Mouse (Mus musculus) monocyte, adult 5-6 weeks (primary cell): ENCODE data around the gene Hint2. TPM values are rescaled to one million over a fixed set of nuclear protein-coding genes. Genes with fewer than 3 reads are reported as not detected.

Experiments used
- ATAC-seq: fragments of 153-309, 156-312 bp; replicated peaks from 2 replicates; pipeline ENCODE4 v1.8.0; 2017; ENCODE audit warnings: mild to moderate bottlenecking; ENCODE audit not compliant: low TSS enrichment, insufficient number of reproducible peaks, severe bottlenecking, poor library complexity, low FRiP score
- total RNA-seq: library from RNA; stranded (forward); fragments of 200-1000, 200-491, 200-594 nt; gene quantifications from 3 replicates; pipeline ENCODE4 v1.2.3, GENCODE M21; 2017

Gene Hint2
- total RNA-seq, 1 experiment from 2014 or later: 25.9 TPM

DNA sequence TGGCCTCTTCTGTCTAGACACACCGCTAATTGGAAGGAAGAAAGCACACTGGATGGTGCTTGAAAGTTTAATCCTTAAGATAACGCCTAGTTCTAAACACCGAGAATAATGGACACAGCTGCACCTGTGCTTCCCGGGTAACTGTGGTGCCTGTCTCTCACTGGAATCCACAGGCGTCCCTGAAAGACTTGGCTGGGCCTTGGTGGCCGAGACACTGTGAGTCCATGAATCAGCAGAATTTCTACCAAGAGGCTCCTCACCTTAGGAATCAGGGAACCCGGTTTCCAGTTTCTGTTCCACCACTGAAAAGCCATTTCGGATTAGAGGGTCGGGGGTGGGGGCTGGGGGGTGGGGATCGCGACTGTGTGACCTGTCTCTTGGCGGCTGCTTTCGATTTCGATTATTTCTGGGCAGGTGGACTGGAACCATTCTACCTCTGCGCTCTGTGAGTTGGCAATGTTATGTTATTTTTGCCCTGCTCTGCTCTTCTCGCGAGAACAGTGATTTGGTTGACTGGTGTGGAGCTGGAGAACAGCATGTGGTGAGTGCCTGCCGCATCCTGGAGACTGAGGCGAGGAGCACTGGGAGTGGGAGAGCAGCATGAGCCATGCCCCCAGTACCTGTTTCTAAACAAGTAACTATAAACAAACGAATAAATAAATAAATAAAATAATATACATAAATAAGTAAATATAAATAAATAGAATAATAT is 27.0 kb downstream of the Hint2 start:
- ATAC-seq: no peak

DNA sequence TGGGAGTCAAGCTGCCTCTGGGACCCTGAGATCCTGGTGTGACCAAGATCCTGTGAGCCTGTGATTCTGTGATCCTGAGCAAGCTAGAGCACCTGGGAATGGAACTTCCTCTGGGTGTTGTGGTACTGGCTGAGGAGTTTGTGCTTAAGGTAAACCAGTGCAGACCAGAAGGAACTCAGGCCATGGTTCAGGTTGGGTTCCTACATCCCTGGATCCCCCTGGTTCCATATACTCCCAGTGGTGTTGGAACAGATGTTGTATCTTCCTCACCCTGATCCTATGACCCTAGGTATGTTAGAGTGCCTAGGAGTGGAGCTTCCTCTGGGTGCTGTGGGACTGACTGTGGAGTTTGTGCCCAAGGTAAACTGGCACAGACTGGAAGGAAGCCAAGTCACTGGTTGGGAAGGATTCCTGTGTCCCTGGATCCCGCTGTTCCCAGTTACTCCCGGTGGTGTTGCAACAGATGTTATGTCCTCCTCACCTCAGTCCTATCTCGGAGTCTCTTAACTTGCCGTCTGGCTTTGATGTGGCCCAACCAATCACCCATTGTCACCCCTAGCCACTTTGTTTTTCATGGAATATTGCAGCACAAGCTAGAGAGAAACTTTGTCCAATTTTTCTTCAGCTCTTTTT is 36.0 kb downstream of the Hint2 start:
- ATAC-seq: no peak

DNA sequence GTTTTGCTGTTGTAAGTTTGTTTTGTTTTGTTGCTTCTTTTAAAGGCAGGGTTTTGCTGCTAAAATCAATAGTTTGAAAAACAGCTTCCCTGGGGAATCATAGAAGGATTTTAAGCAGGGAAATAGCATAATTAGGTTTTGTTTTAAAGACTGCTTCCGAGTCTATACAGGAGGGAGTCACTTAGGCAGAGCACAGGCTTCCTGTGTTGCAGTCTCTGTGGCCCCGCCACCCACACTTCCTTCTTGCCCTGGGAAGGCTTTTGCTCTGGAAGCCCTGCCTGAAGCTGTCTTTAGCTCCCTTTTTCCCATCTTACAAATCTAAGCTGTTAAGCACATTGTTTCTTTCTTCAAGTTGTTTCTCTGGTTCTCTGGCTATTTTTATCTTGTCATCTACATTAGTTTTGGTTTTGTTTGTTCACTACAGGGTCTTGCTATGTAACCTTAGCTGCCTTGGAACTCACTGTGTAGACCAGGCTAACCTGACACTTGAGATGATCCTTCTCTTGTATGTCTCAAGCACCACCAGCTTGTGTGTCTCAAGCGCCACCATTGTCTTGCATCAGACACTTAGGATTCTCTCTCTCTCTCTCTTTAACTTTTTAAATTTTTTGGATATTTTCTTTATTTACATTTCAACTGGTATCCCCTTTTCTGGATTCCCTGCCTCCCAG is 43.1 kb downstream of the Hint2 start:
- no peak; the same call in 1 of the 2 replicates for ATAC-seq

DNA sequence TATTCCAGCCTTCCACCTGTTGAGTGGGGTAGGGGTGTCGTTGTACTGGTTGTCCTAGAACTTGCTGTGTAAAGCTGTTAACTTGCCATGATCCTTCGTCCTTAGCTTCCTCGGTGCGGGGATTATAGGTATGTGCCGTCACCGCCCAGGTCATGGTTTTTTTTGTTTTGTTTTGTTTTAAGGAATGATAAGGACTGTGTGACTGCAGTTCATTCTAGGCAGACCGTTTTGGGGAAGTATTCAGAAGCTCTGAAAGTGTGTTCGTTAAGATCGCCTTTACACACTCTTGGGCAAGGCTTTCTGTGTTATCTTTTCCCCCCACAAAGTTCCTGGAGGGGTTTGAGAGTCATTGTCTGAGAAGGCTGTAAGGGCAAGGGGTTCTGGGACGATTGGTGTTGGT is 43.7 kb downstream of the Hint2 start:
- ATAC-seq: no peak

DNA sequence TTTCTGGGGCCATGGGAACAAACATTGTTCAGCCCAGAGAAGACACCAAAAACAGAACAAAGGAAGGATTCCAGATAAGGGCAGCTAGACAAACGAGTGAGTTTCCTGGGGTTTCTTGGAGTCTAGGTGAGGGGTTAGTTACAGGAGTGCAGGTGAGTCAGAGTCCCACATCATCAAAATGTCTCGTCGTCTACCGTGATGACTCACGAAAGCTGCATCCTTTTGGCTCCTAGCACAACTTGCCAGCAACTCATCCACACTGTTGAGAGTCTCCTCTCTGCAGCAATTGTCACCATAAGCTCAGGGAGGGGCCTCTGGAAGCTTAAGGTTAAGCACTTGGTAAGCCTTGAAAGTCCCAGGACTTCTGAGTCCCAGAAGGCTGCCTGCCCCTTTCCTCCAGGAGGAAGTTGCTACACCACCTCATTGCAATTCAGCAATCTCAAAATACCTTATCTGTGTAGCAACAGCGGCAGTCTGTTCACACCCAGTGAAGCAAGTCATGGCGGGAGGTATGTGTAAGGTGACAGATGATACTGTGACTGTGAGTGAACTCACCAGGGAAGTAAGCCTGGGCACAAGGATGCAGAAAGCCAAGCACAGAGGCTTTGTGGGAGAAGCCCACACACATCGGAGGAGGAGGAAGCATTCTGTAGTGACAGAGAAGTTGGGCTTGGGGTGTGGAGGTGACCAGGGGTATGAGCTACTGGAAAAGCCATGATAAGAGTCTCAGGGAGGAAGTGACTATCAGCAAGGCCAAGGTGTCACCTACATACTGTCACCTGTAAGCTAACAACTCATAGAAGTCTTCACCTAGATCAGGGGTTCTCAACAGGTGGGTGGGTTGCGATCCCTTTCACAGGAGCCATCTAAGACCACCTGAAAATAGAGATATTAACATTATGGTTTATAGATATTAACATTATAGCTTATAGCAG is 51.2 kb downstream of the Hint2 start:
- no peak for ATAC-seq

Other genes starting within 250 kb of the Hint2 start
- 1.1 to 2.8 TPM in 2 of 3 replicates, not detected in the other for gene Fam166b, start 227.3 kb downstream of the Hint2 start, total RNA-seq
- 12.8 to 21.7 TPM (median 12.9 TPM) in 3 replicates for gene Tesk1, start 214.5 kb downstream of the Hint2 start, total RNA-seq
- gene Cd72, start 201.8 kb downstream of the Hint2 start, total RNA-seq: 76.6 to 146 TPM (median 108 TPM) in 3 replicates
- gene Sit1, start 172.7 kb downstream of the Hint2 start, total RNA-seq: 0.49 to 5.0 TPM (median 0.64 TPM) in 3 replicates
- 21.2 to 29.5 TPM (median 29.3 TPM) in 3 replicates for gene Ccdc107, start 163.6 kb downstream of the Hint2 start, total RNA-seq
- gene Arhgef39, start 156.8 kb downstream of the Hint2 start, total RNA-seq: 0.97 to 3.4 TPM (median 2.1 TPM) in 3 replicates
- gene Car9, start 149.5 kb downstream of the Hint2 start, total RNA-seq: 0.75 to 1.7 TPM (median 1.0 TPM) in 3 replicates
- 4.7 TPM in 1 of 3 replicates, not detected in the others for gene Tpm2, start 132.7 kb downstream of the Hint2 start, total RNA-seq
- 80.3 to 165 TPM (median 108 TPM) in 3 replicates for gene Creb3, start 94.1 kb downstream of the Hint2 start, total RNA-seq
- gene Tln1, start 93.8 kb downstream of the Hint2 start, total RNA-seq: 816 to 935 TPM (median 878 TPM) in 3 replicates
- 17.8 to 28.6 TPM (median 28.5 TPM) in 3 replicates for gene Rgp1, start 77.8 kb downstream of the Hint2 start, total RNA-seq
- gene Gba2, start 77.6 kb downstream of the Hint2 start, total RNA-seq: 9.3 to 22.3 TPM (median 9.7 TPM) in 3 replicates
- 0.48 TPM in 1 of 3 replicates, not detected in the others for gene Msmp, start 72.0 kb downstream of the Hint2 start, total RNA-seq
- 0.19 to 0.38 TPM in 2 of 3 replicates, not detected in the other for gene Npr2, start 24.5 kb downstream of the Hint2 start, total RNA-seq
- gene Spag8, start 2.9 kb downstream of the Hint2 start, total RNA-seq: not detected in 3 replicates
- gene Tmem8b, start 12.5 kb upstream of the Hint2 start, total RNA-seq: 0.19 to 0.32 TPM (median 0.19 TPM) in 3 replicates
- 0.68 to 1.0 TPM (median 0.96 TPM) in 3 replicates for gene Fam221b, start 12.7 kb upstream of the Hint2 start, total RNA-seq
- 0.53 TPM in 1 of 3 replicates, not detected in the others for gene Olfr70, start 44.3 kb upstream of the Hint2 start, total RNA-seq
- gene Olfr71, start 53.8 kb upstream of the Hint2 start, total RNA-seq: not detected in 3 replicates
- gene Hrct1, start 70.7 kb upstream of the Hint2 start, total RNA-seq: not detected in 3 replicates
- not detected in 3 replicates for gene Spaar, start 73.6 kb upstream of the Hint2 start, total RNA-seq
- not detected in 3 replicates for gene Olfr159, start 114.5 kb upstream of the Hint2 start, total RNA-seq
- gene Olfr156, start 167.4 kb upstream of the Hint2 start, total RNA-seq: not detected in 3 replicates
- gene Olfr157, start 183.7 kb upstream of the Hint2 start, total RNA-seq: not detected in 3 replicates
- not detected in 3 replicates for gene Olfr155, start 195.1 kb upstream of the Hint2 start, total RNA-seq
- gene Reck, start 219.1 kb upstream of the Hint2 start, total RNA-seq: 0.38 to 6.1 TPM (median 4.6 TPM) in 3 replicates